Mouse (Mus musculus) megakaryocyte, embryonic 14.5 days (primary cell): ENCODE results near the gene Mroh8. TPM values are rescaled to one million over a fixed set of nuclear protein-coding genes. Genes with fewer than 3 reads are reported as not detected.
A peak's percentile ranks its signal among the peaks of the same experiment; 100 is the strongest.

ENCODE experiments used
- H3K27me3 ChIP-seq: replicated peaks from 2 replicates; pipeline ENCODE3; 2012; ENCODE audit warnings: inconsistent platforms
- H3K36me3 ChIP-seq: replicated peaks from 2 replicates; pipeline ENCODE3; 2012; ENCODE audit warnings: low read length, inconsistent platforms, mixed read lengths
- H3K4me1 ChIP-seq: 2 replicates; pipeline ENCODE4 v1.6.1; 2012; ENCODE audit warnings: inconsistent platforms
- H3K4me3 ChIP-seq: replicated peaks from 2 replicates; pipeline ENCODE3; 2012; ENCODE audit warnings: moderate library complexity, mild to moderate bottlenecking, inconsistent platforms
- H3K9me3 ChIP-seq: 2 replicates; pipeline ENCODE4 v1.6.1; 2012; ENCODE audit warnings: inconsistent platforms
- FLI1 ChIP-seq: IDR thresholded peaks from 2 replicates; pipeline ENCODE4 v1.6.1; 2012; ENCODE audit warnings: low read length, inconsistent platforms, mixed read lengths
- GATA1 ChIP-seq: IDR thresholded peaks from 3 replicates; pipeline ENCODE4 v1.6.1; 2012; ENCODE audit warnings: mixed read lengths, low read length, inconsistent platforms, borderline replicate concordance
- polyA plus RNA-seq: library from polyadenylated mRNA; stranded (reverse); fragments of >175 nt; gene quantifications from 2 replicates; pipeline ENCODE4 v1.2.3, GENCODE M21; 2012; ENCODE audit warnings: low replicate concordance; ENCODE audit not compliant: insufficient read depth

The Mroh8 gene
- polyA plus RNA-seq, result not detected in 2 replicates

DNA sequence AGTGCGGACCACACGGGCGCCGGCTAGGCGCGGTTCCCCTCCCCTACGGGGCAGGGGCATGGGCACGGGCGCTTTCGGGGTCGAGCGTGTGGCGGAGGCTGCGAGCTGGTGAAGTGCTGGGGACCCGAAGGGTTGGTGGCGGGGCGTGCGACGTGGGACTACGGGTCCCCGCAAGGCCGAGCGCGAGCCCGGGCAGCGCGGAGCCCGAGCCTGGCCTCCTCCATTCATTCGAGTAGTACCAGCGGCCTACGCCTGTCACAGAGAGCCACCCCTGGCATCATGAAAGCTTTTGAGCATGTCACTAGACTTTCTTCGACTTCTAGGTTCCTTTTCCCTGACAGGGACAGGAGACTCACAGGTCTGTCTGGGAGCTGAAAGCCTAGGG, at the start of gene Mroh8:
TSS of gene Mroh8 (minus strand) at position 134 of the 385 bp plus-strand sequence.
- peaks cover 27% of the 10 kb centered on the region for H3K36me3 ChIP-seq
- H3K4me1 ChIP-seq, result peaks cover 49% of the 10 kb centered on the region
- TF ChIP-seq GATA1 (no peak), FLI1 (no peak)
- no peaks in the 10 kb centered on the region for H3K27me3 ChIP-seq
- no peaks in the 10 kb centered on the region for H3K9me3 ChIP-seq
- H3K4me3 ChIP-seq, result peak within 1 kb of the TSS; percentile 97

- Histone ChIP-seq H3K9me3 (no peaks in the 10 kb centered on the region), H3K36me3 (peaks cover 61% of the 10 kb centered on the region), H3K4me1 (peaks cover 20% of the 10 kb centered on the region), H3K4me3 (no peak overlapping the region), H3K27me3 (peaks cover 6% of the 10 kb centered on the region)
- TF ChIP-seq FLI1 (no peak), GATA1 (no peak)
These were observed 49.2 kb upstream of the Mroh8 start for GRCm38 (mm10) chr2:157328570-157328969.

DNA sequence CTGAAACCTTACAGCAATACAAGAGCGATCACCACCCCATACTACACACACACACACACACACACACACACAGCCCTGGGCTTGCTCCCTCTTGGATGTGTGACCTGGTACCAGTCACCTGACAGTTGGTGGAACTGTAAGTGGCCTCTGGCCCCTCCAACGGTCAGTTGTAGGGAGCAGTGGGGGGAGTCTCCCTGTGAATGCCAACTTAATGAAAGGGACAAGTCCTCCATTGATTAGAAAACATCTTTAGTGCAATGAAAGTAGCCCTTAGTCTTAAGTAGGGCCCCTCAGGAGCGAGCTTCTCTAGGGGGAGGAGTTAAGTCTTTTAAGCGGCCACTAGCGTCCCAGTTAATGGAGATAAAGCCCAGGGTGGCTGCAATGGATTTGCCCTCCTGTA, 48.8 kb upstream of the Mroh8 start:
- H3K27me3 ChIP-seq, result peaks cover 1% of the 10 kb centered on the region
- no peak overlapping the region for H3K4me3 ChIP-seq
- no peak for TF ChIP-seq GATA1
- no peak for TF ChIP-seq FLI1
- H3K36me3 ChIP-seq, result peaks cover 66% of the 10 kb centered on the region
- no peaks in the 10 kb centered on the region for H3K9me3 ChIP-seq
- peaks cover 20% of the 10 kb centered on the region for H3K4me1 ChIP-seq

- Histone ChIP-seq H3K36me3 (peaks cover 95% of the 10 kb centered on the region), H3K27me3 (no peaks in the 10 kb centered on the region), H3K9me3 (no peaks in the 10 kb centered on the region), H3K4me1 (peaks cover 20% of the 10 kb centered on the region), H3K4me3 (no peak overlapping the region)
- TF ChIP-seq FLI1, result no peak
- no peak for TF ChIP-seq GATA1
These were observed 45.9 kb upstream of the Mroh8 start for GRCm38 (mm10) chr2:157325238-157325637.

GRCm38 (mm10) chr2:157322029-157322766, 42.8 kb upstream of the Mroh8 start:
- Histone ChIP-seq H3K4me1 (peaks cover 13% of the 10 kb centered on the region), H3K27me3 (no peaks in the 10 kb centered on the region), H3K4me3 (no peak overlapping the region), H3K36me3 (peaks cover 97% of the 10 kb centered on the region), H3K9me3 (no peaks in the 10 kb centered on the region)
- TF ChIP-seq FLI1 (no peak), GATA1 (no peak)

DNA sequence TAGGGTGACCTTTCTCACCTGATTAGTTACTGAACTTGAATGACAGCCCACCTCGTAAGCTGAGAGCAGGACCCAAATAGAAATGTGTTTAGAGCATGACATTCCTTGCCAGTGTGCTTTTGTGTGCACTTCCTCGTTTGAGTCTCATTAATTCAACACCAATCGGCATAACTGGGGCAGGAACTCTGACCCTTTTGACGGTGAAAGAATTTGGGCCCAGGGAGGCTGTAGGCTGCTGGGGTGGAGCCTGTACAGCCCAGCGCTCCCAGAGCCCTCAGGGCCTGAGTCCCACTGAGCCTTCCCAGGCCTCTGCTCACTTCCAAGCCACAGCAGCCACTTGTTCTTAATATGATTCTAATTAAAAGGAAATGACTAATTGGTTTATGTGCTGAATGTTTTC, 41.5 kb upstream of the Mroh8 start:
- TF ChIP-seq FLI1, result no peak
- TF ChIP-seq GATA1, result no peak
- Histone ChIP-seq H3K36me3 (peaks cover 97% of the 10 kb centered on the region), H3K4me1 (peaks cover 13% of the 10 kb centered on the region), H3K9me3 (no peaks in the 10 kb centered on the region), H3K4me3 (no peak overlapping the region), H3K27me3 (no peaks in the 10 kb centered on the region)

- Histone ChIP-seq H3K9me3 (no peaks in the 10 kb centered on the region), H3K36me3 (peaks cover 97% of the 10 kb centered on the region), H3K27me3 (no peaks in the 10 kb centered on the region), H3K4me3 (no peak overlapping the region), H3K4me1 (peaks cover 13% of the 10 kb centered on the region)
- no peak for TF ChIP-seq FLI1
- no peak for TF ChIP-seq GATA1
These were observed 40.8 kb upstream of the Mroh8 start for GRCm38 (mm10) chr2:157320135-157320534.

DNA sequence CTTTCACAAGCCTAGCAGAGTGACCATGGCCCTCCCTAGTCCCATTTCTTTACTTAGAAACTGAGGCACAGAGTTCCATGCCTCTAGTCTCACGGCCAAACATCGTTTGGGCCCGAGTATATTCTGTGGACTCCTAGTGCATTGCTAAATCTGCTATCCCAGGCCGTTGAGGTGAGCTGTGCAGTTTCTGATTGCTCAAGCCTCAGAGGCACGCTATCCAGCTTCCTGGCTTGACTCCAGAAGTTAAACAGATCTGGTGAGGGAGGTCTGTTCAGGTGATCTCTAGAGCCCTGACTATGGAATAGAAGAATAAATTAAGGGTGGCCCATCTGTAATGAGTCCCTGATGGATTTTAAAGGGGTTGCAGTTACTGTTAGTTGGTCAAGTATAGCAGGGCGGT, 37.9 kb upstream of the Mroh8 start:
- Histone ChIP-seq H3K4me3 (no peak overlapping the region), H3K4me1 (peaks cover 17% of the 10 kb centered on the region), H3K27me3 (no peaks in the 10 kb centered on the region), H3K36me3 (peaks cover 97% of the 10 kb centered on the region), H3K9me3 (no peaks in the 10 kb centered on the region)
- no peak for TF ChIP-seq GATA1
- TF ChIP-seq FLI1, result no peak

DNA sequence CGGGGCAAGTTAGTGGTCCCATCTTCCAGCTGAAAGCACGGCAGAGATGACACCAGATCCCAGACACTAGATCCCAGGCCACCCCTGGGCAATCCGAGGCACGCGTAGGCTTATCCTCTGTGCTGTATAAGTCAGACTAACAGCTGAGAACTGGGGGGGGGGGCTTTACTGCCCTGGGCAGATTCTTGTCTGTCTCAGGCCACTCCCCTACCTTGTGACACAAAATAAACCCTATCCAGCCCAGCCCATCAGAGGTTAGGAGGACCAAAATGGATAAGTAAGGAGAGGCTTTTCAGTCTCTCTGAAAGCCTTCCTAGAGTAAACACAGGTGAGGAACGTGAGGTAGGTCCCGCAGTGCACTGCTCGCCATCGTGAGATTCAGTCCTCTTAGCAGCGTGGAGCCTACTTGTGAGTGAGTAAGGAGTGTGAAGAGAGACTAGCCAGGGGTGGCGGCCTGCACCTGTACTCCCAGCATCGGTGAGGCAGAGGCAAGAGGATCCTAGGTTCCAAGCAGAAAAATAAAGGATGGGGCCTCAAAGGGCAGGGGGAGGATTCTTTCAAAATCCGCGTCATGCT, 37.1 kb upstream of the Mroh8 start:
- TF ChIP-seq FLI1 (no peak), GATA1 (no peak)
- Histone ChIP-seq H3K9me3 (no peaks in the 10 kb centered on the region), H3K27me3 (no peaks in the 10 kb centered on the region), H3K36me3 (peaks cover 96% of the 10 kb centered on the region), H3K4me1 (peaks cover 17% of the 10 kb centered on the region), H3K4me3 (no peak overlapping the region)

DNA sequence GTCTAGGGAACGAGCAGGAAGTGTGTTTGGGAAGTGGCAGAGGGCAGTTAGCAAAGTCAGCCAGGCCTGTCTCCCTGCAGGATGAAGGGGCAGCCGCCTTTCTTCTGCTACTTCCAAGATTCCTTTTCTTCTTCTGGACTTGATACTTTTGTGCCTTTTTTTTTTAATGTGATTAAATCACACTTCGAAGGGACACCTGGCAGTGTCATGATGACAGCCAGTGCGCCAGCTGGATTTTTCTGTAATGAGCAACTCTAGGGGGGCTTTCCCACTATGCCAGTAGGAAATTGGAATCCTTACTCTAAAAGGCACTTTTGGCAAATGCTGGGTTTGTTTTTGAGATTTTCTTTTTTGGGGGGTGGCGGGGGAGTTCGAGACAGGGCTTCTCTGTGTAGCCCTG, 36.1 kb upstream of the Mroh8 start:
- Histone ChIP-seq H3K4me1 (peaks cover 17% of the 10 kb centered on the region), H3K9me3 (no peaks in the 10 kb centered on the region), H3K36me3 (peaks cover 96% of the 10 kb centered on the region), H3K4me3 (no peak overlapping the region), H3K27me3 (no peaks in the 10 kb centered on the region)
- TF ChIP-seq FLI1, result no peak
- no peak for TF ChIP-seq GATA1
